Mouse (Mus musculus) embryonic fibroblast, embryonic 13.5 days (primary cell): ENCODE data around the gene Gpx1.

Source experiments
- CTCF ChIP-seq: IDR thresholded peaks from 2 replicates; pipeline ENCODE4 v1.5.1; 2011; ENCODE audit warnings: mild to moderate bottlenecking, control low read depth, low read length, moderate library complexity, borderline replicate concordance; ENCODE audit not compliant: insufficient read depth
- POLR2A ChIP-seq: IDR thresholded peaks from 2 replicates; pipeline ENCODE4 v1.6.1; 2011; ENCODE audit warnings: low read depth, mild to moderate bottlenecking, control low read depth, low read length, moderate library complexity

DNA sequence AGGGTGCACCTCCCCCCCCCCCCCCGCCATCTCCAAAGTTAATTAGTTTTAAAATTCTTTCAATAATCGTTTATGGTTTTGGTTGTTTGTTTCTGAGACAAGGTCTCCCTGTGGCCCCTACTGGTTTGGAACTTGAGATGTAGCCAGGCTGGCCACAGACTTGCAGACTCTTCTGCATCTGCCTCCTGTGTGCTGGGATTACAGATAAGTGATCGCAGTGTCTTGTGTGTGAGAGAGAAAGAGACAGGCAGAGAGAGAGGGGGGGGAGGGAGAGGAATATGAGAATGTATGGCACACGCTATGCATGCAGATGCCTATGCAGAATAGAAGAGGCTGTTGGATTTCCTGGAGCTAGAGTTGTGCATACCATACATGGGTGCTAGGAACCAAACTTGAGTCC, 11.0 kb downstream of the Gpx1 start:
- TF ChIP-seq CTCF (no peak), POLR2A (no peak)
